Mouse (Mus musculus) regulatory T cell (primary cell): ENCODE results near the gene Sec31b.

Experiments
- in situ Hi-C: fragments of 300-600 bp; cut with MboI, MseI; formaldehyde crosslinking; loops from one replicate; pipeline ENCODE4 v1.15.1; 2025; ENCODE audit warnings: high pct_unique_total_duplicates

Gene Sec31b

GRCm38 (mm10) chr19:44476541-44476940, 69.1 kb downstream of the Sec31b start:
- in situ Hi-C loops, result loop anchor here (5.0 kb wide), 1 partner anchor 66 kb away; no protein-coding TSS in a partner anchor

- in situ Hi-C loops, result loop anchor here (5.0 kb wide), 1 partner anchor 67 kb away; no protein-coding TSS in a partner anchor
Measured at GRCm38 (mm10) chr19:44475268-44475667, 70.4 kb downstream of the Sec31b start.

- in situ Hi-C loops, result no loop called here
Measured at GRCm38 (mm10) chr19:44474158-44474557, 71.5 kb downstream of the Sec31b start.
